21 mouse cellular contexts compared by ENCODE assay signal in genomic region chr2:122762991-122763390, GRCm38 (mm10).
"Had no signal": no experiment of that assay in that cellular context is flagged by ENCODE, and none has a peak within 500 bp of the region (broad histone marks: within the 10 kb centered on the region; RNA-seq: fewer than 3 reads in every experiment).

No protein-coding gene starts in this region.

- DNase-seq: kidney, adult 18-20 months; layer of hippocampus, adult 9-11 months; liver; liver, embryonic 13.5 days; lung, adult 2 months; lung, postnatal 14 days; retina, postnatal 1 day; right cerebral cortex, postnatal 25 days; spleen, adult 18-20 months; thymus, postnatal 25 days had no signal

- H3K4me3 ChIP-seq: layer of hippocampus, adult 2 months; limb, embryonic 10.5 days; limb, embryonic 13.5 days; liver, embryonic 13.5 days; megakaryocyte, embryonic 14.5 days; midbrain, embryonic 10.5 days; midbrain, embryonic 13.5 days; myocyte; neural tube, embryonic 13.5 days; stomach, embryonic 15.5 days had no signal

- H3K27ac ChIP-seq: layer of hippocampus, adult 2 months; limb, embryonic 10.5 days; limb, embryonic 13.5 days; liver, embryonic 13.5 days; macrophage; midbrain, embryonic 10.5 days; midbrain, embryonic 13.5 days; neural tube, embryonic 13.5 days; stomach, embryonic 15.5 days had no signal

- ATAC-seq: midbrain, embryonic 13.5 days; midbrain, embryonic 16.5 days had no signal
